Mouse (Mus musculus) MEL (cell line): ENCODE measurements around the gene Ccdc107. TPM values are rescaled to one million over a fixed set of nuclear protein-coding genes. Genes with fewer than 3 reads are reported as not detected.

Source experiments
- DNase-seq: peaks from one replicate; pipeline ENCODE4 v3.0.0; 2011; ENCODE audit warnings: low read depth, low spot score
- H3K27ac ChIP-seq: 2 replicates; pipeline ENCODE4 v1.5.1; 2012; ENCODE audit warnings: low read depth, mild to moderate bottlenecking, control low read depth, low read length, moderate library complexity; ENCODE audit not compliant: control insufficient read depth
- H3K27me3 ChIP-seq, 2 experiments: fragments of 150-350 bp in 1 of 2; sonication (generic) in 1 of 2; 2 replicates each; pipeline ENCODE4 v1.6.1; 2012; ENCODE audit warnings: low read length in 2 of 2, mild to moderate bottlenecking in 2 of 2, improper control_type of control experiment in 1 of 2, moderate library complexity in 1 of 2; ENCODE audit not compliant: insufficient read depth in 2 of 2, control insufficient read depth in 1 of 2
- H3K36me3 ChIP-seq, 2 experiments: 2 replicates each; pipeline ENCODE4 v1.6.1; 2012 to 2014; ENCODE audit warnings: low read length in 2 of 2, improper control_type of control experiment in 1 of 2, inconsistent platforms in 1 of 2, mild to moderate bottlenecking in 1 of 2; ENCODE audit not compliant: insufficient read depth in 2 of 2, control insufficient read depth in 1 of 2
- H3K4me1 ChIP-seq, 2 experiments: fragments of 150-350 bp in 1 of 2; sonication (generic) in 1 of 2; 2 replicates each; pipeline ENCODE4 v1.6.1; 2012; ENCODE audit warnings: low read length in 2 of 2, improper control_type of control experiment in 1 of 2, mild to moderate bottlenecking in 1 of 2; ENCODE audit not compliant: insufficient read depth in 2 of 2, control insufficient read depth in 1 of 2
- H3K4me3 ChIP-seq, 2 experiments: fragments of 150-350 bp in 1 of 2; sonication (generic) in 1 of 2; 2 replicates each; pipeline ENCODE4 v1.5.1; 2012; ENCODE audit warnings: low read depth in 2 of 2, low read length in 2 of 2, mild to moderate bottlenecking in 2 of 2, moderate library complexity in 2 of 2, control low read depth in 1 of 2, improper control_type of control experiment in 1 of 2; ENCODE audit not compliant: control insufficient read depth in 1 of 2, insufficient read depth in 1 of 2
- H3K79me2 ChIP-seq: 2 replicates; pipeline ENCODE4 v1.6.1; 2012; ENCODE audit warnings: mild to moderate bottlenecking, low read length, moderate library complexity; ENCODE audit not compliant: control insufficient read depth, poor library complexity, insufficient read depth
- H3K9ac ChIP-seq: 2 replicates; pipeline ENCODE4 v1.6.1; 2012; ENCODE audit warnings: low read depth, mild to moderate bottlenecking, control low read depth, low read length, moderate library complexity; ENCODE audit not compliant: control insufficient read depth, poor library complexity, severe bottlenecking
- H3K9me3 ChIP-seq: fragments of 150-350 bp; sonication (generic); replicated peaks from 2 replicates; pipeline ENCODE4 v1.6.1; 2012; ENCODE audit warnings: mild to moderate bottlenecking, low read length, improper control_type of control experiment, moderate library complexity; ENCODE audit not compliant: insufficient read depth
- BHLHE40 ChIP-seq: IDR thresholded peaks from 2 replicates; pipeline ENCODE4 v1.6.1; 2012; ENCODE audit warnings: low read depth, mild to moderate bottlenecking, inconsistent platforms, low read length, improper control_type of control experiment, borderline replicate concordance
- CHD1 ChIP-seq: IDR thresholded peaks from 2 replicates; pipeline ENCODE4 v1.6.1; 2012; ENCODE audit warnings: low read depth, mild to moderate bottlenecking, inconsistent platforms, low read length, improper control_type of control experiment
- CHD2 ChIP-seq: IDR thresholded peaks from 2 replicates; pipeline ENCODE4 v1.6.1; 2011; ENCODE audit warnings: low read length, improper control_type of control experiment
- CTCF ChIP-seq, 3 experiments: IDR thresholded peaks in 2 of 3; conservative IDR thresholded peaks in 1 of 3; 2 replicates each; pipeline ENCODE4 v1.5.1; 2011 to 2012; ENCODE audit warnings: low read length in 3 of 3, low read depth in 2 of 3, mild to moderate bottlenecking in 2 of 3, improper control_type of control experiment in 1 of 3, inconsistent platforms in 1 of 3, mixed read lengths in 1 of 3, moderate library complexity in 1 of 3; ENCODE audit not compliant: control insufficient read depth in 1 of 3, insufficient read depth in 1 of 3, poor library complexity in 1 of 3, severe bottlenecking in 1 of 3
- E2F4 ChIP-seq: IDR thresholded peaks from 2 replicates; pipeline ENCODE4 v1.6.1; 2011; ENCODE audit warnings: low read depth, low read length, improper control_type of control experiment, borderline replicate concordance
- ELF1 ChIP-seq: IDR thresholded peaks from 2 replicates; pipeline ENCODE4 v1.6.1; 2014; ENCODE audit warnings: low read depth, mild to moderate bottlenecking, inconsistent platforms, low read length, improper control_type of control experiment, moderate library complexity
- EP300 ChIP-seq, 2 experiments: IDR thresholded peaks; 2 replicates each; pipeline ENCODE4 v1.6.1; 2011; ENCODE audit warnings: improper control_type of control experiment in 2 of 2, low read length in 2 of 2, low read depth in 1 of 2, mild to moderate bottlenecking in 1 of 2
- ETS1 ChIP-seq: IDR thresholded peaks from 2 replicates; pipeline ENCODE4 v1.6.1; 2012; ENCODE audit warnings: low read depth, mild to moderate bottlenecking, inconsistent platforms, low read length, improper control_type of control experiment, moderate library complexity
- GABPA ChIP-seq: IDR thresholded peaks from 2 replicates; pipeline ENCODE4 v1.6.1; 2012; ENCODE audit warnings: low read depth, mild to moderate bottlenecking, inconsistent platforms, low read length, improper control_type of control experiment, moderate library complexity
- GATA1 ChIP-seq: IDR thresholded peaks from 2 replicates; pipeline ENCODE4 v1.6.1; 2011; ENCODE audit warnings: low read depth, low read length, improper control_type of control experiment
- HCFC1 ChIP-seq: IDR thresholded peaks from 2 replicates; pipeline ENCODE4 v1.6.1; 2012; ENCODE audit warnings: low read depth, mild to moderate bottlenecking, inconsistent platforms, low read length, improper control_type of control experiment, moderate library complexity
- JUND ChIP-seq: IDR thresholded peaks from 2 replicates; pipeline ENCODE4 v1.6.1; 2011; ENCODE audit warnings: low read depth, mild to moderate bottlenecking, improper control_type of control experiment, low read length
- KAT2A ChIP-seq: conservative IDR thresholded peaks from 2 replicates; pipeline ENCODE4 v1.6.1; 2012; ENCODE audit warnings: low read depth, low read length, improper control_type of control experiment, inconsistent platforms
- MAFK ChIP-seq: IDR thresholded peaks from 2 replicates; pipeline ENCODE4 v1.6.1; 2011; ENCODE audit warnings: low read depth, mild to moderate bottlenecking, low read length, improper control_type of control experiment, borderline replicate concordance
- MAX ChIP-seq: IDR thresholded peaks from 2 replicates; pipeline ENCODE4 v1.6.1; 2011; ENCODE audit warnings: low read length, improper control_type of control experiment
- MAZ ChIP-seq: IDR thresholded peaks from 2 replicates; pipeline ENCODE4 v1.6.1; 2012; ENCODE audit warnings: low read depth, mild to moderate bottlenecking, inconsistent platforms, low read length, improper control_type of control experiment
- MEF2A ChIP-seq: IDR thresholded peaks from 2 replicates; pipeline ENCODE4 v1.6.1; 2014; ENCODE audit warnings: low read depth, mild to moderate bottlenecking, inconsistent platforms, low read length, improper control_type of control experiment; ENCODE audit not compliant: poor library complexity, insufficient replicate concordance, severe bottlenecking; ENCODE audit errors: extremely low read depth
- MXI1 ChIP-seq: IDR thresholded peaks from 2 replicates; pipeline ENCODE4 v1.6.1; 2011; ENCODE audit warnings: mild to moderate bottlenecking, low read depth, low read length, improper control_type of control experiment
- MYB ChIP-seq: IDR thresholded peaks from 2 replicates; pipeline ENCODE4 v1.6.1; 2011; ENCODE audit warnings: mild to moderate bottlenecking, low read depth, low read length, improper control_type of control experiment
- MYC ChIP-seq: IDR thresholded peaks from 2 replicates; pipeline ENCODE4 v1.6.1; 2011; ENCODE audit warnings: low read depth, mild to moderate bottlenecking, low read length, improper control_type of control experiment, moderate library complexity
- NELFE ChIP-seq: IDR thresholded peaks from 2 replicates; pipeline ENCODE4 v1.6.1; 2011; ENCODE audit warnings: low read depth, low read length, improper control_type of control experiment
- NRF1 ChIP-seq: IDR thresholded peaks from 2 replicates; pipeline ENCODE4 v1.6.1; 2014; ENCODE audit warnings: low read depth, mild to moderate bottlenecking, inconsistent platforms, low read length, improper control_type of control experiment, moderate library complexity; ENCODE audit not compliant: poor library complexity, insufficient read depth, severe bottlenecking
- POLR2A ChIP-seq, 2 experiments: IDR thresholded peaks; 2 replicates each; pipeline ENCODE4 v1.6.1; 2011 to 2012; ENCODE audit warnings: low read length in 2 of 2, mild to moderate bottlenecking in 2 of 2, control low read depth in 1 of 2, improper control_type of control experiment in 1 of 2, low read depth in 1 of 2, moderate library complexity in 1 of 2; ENCODE audit not compliant: control insufficient read depth in 1 of 2, insufficient read depth in 1 of 2, poor library complexity in 1 of 2
- POLR2AphosphoS2 ChIP-seq: IDR thresholded peaks from 2 replicates; pipeline ENCODE4 v1.6.1; 2011; ENCODE audit warnings: low read length, improper control_type of control experiment
- POLR2AphosphoS5 ChIP-seq: IDR thresholded peaks from 2 replicates; pipeline ENCODE4 v1.6.1; 2012; ENCODE audit warnings: low read depth, borderline replicate concordance, mild to moderate bottlenecking, inconsistent platforms, low read length, moderate library complexity, mixed read lengths
- RAD21 ChIP-seq: IDR thresholded peaks from 2 replicates; pipeline ENCODE4 v1.6.1; 2011; ENCODE audit warnings: mild to moderate bottlenecking, low read depth, low read length, improper control_type of control experiment
- RCOR1 ChIP-seq: IDR thresholded peaks from 2 replicates; pipeline ENCODE4 v1.6.1; 2012; ENCODE audit warnings: low read depth, mild to moderate bottlenecking, inconsistent platforms, low read length, improper control_type of control experiment
- SIN3A ChIP-seq: IDR thresholded peaks from 2 replicates; pipeline ENCODE4 v1.6.1; 2012; ENCODE audit warnings: low read length, improper control_type of control experiment, inconsistent platforms
- SMC3 ChIP-seq: IDR thresholded peaks from 2 replicates; pipeline ENCODE4 v1.6.1; 2011; ENCODE audit warnings: low read depth, low read length, improper control_type of control experiment
- TAL1 ChIP-seq: IDR thresholded peaks from 2 replicates; pipeline ENCODE4 v1.6.1; 2012; ENCODE audit warnings: mild to moderate bottlenecking, inconsistent platforms, low read length, moderate library complexity, mixed read lengths
- TBP ChIP-seq: IDR thresholded peaks from 2 replicates; pipeline ENCODE4 v1.8.0; 2011; ENCODE audit warnings: low read depth, low read length, improper control_type of control experiment
- UBTF ChIP-seq: IDR thresholded peaks from 2 replicates; pipeline ENCODE4 v1.6.1; 2012; ENCODE audit warnings: low read depth, mild to moderate bottlenecking, inconsistent platforms, low read length, improper control_type of control experiment, moderate library complexity, borderline replicate concordance; ENCODE audit not compliant: insufficient read depth
- USF1 ChIP-seq: IDR thresholded peaks from 2 replicates; pipeline ENCODE4 v1.6.1; 2014; ENCODE audit warnings: low read depth, mild to moderate bottlenecking, inconsistent platforms, low read length, improper control_type of control experiment, moderate library complexity
- USF2 ChIP-seq, 2 experiments: IDR thresholded peaks; 2 replicates each; pipeline ENCODE4 v1.6.1; 2011 to 2012; ENCODE audit warnings: improper control_type of control experiment in 2 of 2, low read length in 2 of 2, borderline replicate concordance in 1 of 2, inconsistent platforms in 1 of 2, low read depth in 1 of 2, mild to moderate bottlenecking in 1 of 2; ENCODE audit not compliant: insufficient read depth in 1 of 2
- ZC3H11A ChIP-seq: IDR thresholded peaks from 2 replicates; pipeline ENCODE4 v1.6.1; 2012; ENCODE audit warnings: low read depth, mild to moderate bottlenecking, inconsistent platforms, low read length, improper control_type of control experiment
- ZKSCAN1 ChIP-seq: IDR thresholded peaks from 2 replicates; pipeline ENCODE4 v1.6.1; 2012; ENCODE audit warnings: low read depth, mild to moderate bottlenecking, inconsistent platforms, low read length, improper control_type of control experiment, moderate library complexity
- ZMIZ1 ChIP-seq: IDR thresholded peaks from 2 replicates; pipeline ENCODE4 v1.6.1; 2012; ENCODE audit warnings: low read depth, mild to moderate bottlenecking, inconsistent platforms, low read length, improper control_type of control experiment, moderate library complexity
- ZNF384 ChIP-seq: IDR thresholded peaks from 2 replicates; pipeline ENCODE4 v1.6.1; 2012; ENCODE audit warnings: low read depth, mild to moderate bottlenecking, inconsistent platforms, low read length, improper control_type of control experiment
- polyA plus RNA-seq, 2 experiments: library from polyadenylated mRNA; stranded (reverse) in 1 of 2; unstranded in 1 of 2; fragments of >175 nt in 1 of 2; fragments of >200 nt in 1 of 2; gene quantifications; 2 replicates each; pipeline versions ENCODE4 v1.2.1 to v1.2.4; 2012; ENCODE audit warnings: low replicate concordance in 2 of 2, low read depth in 1 of 2; ENCODE audit not compliant: insufficient read length in 2 of 2, insufficient read depth in 1 of 2, missing spikeins in 1 of 2
- total RNA-seq: library from RNA; depleted of rRNA; stranded (reverse); fragments of 300-350 nt; gene quantifications from 2 replicates; pipeline ENCODE4 v1.2.3, GENCODE M21; 2012

Gene Ccdc107
- total and polyA plus RNA-seq, 3 experiments: 44.3 to 56.7 TPM; not detected in 1

DNA sequence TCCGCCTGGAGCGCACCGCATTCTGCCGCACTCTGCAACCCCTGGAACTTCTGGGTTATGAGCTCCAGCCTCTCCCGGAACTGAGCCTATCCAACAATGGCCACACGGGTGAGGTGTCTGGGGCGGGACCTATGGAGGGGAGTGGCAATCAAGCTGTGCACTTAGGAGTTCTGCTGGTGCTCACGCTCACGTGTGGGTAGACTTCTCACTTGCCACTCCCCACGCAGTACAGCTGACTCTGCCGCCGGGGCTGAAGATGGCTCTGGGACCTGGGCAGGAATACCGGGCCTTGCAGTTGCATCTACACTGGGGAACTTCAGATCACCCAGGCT is 15.9 kb downstream of the Ccdc107 start:
- Histone ChIP-seq H3K9ac (peak overlapping the region; percentile 77), H3K4me3 (peak overlapping the region; percentile 71 to 91), H3K27ac (peak overlapping the region; percentile 41), H3K4me1 (peaks cover 12 to 25% of the 10 kb centered on the region in 2 experiments), H3K79me2 (no peaks in the 10 kb centered on the region; the same call in 1 of the 2 replicates), H3K9me3 (no peaks in the 10 kb centered on the region), H3K27me3 (no peaks in the 10 kb centered on the region), H3K36me3 (peaks cover 0 to 13% of the 10 kb centered on the region in 2 experiments; a peak in 2 of 4 replicates)
- peak; percentile 89 for DNase-seq
- no peak for TF ChIP-seq NRF1
- TF ChIP-seq EP300 (IDR thresholded peaks at IDR 0.05; ENCODE audit: low read depth in 1 of 2, low read length in 2 of 2): no peak; a peak in 1 of 4 replicates
- TF ChIP-seq MYB: no peak
- TF ChIP-seq E2F4: no peak
- TF ChIP-seq RCOR1: no peak
- no peak for TF ChIP-seq MYC
- peak; percentile 86 for TF ChIP-seq NELFE
- TF ChIP-seq POLR2A (IDR thresholded peaks at IDR 0.05; ENCODE audit: control insufficient read depth in 1 of 2, insufficient read depth in 1 of 2, low read depth in 1 of 2, low read length in 2 of 2, poor library complexity in 1 of 2): peak; percentile 86 to 91; a peak in 3 of 4 replicates
- TF ChIP-seq SIN3A: peak; percentile 79
- TF ChIP-seq UBTF: no peak
- TF ChIP-seq ZNF384: no peak
- no peak for TF ChIP-seq TAL1
- no peak for TF ChIP-seq MAZ
- no peak for TF ChIP-seq GABPA
- no peak for TF ChIP-seq USF2 (IDR thresholded peaks at IDR 0.05; ENCODE audit: borderline replicate concordance in 1 of 2, insufficient read depth in 1 of 2, low read depth in 1 of 2, low read length in 2 of 2)
- no peak for TF ChIP-seq CHD2
- TF ChIP-seq USF1: peak; percentile 63; the same call in 1 of the 2 replicates
- peak; percentile 76 for TF ChIP-seq TBP
- no peak for TF ChIP-seq ETS1
- no peak for TF ChIP-seq CTCF (IDR thresholded peaks at IDR 0.05 in 2 of 3, conservative IDR thresholded peaks at IDR 0.05 in 1 of 3; ENCODE audit: control insufficient read depth in 1 of 3, insufficient read depth in 1 of 3, low read depth in 2 of 3, low read length in 3 of 3, poor library complexity in 1 of 3, severe bottlenecking in 1 of 3)
- TF ChIP-seq RAD21: no peak
- TF ChIP-seq POLR2AphosphoS5: no peak
- no peak for TF ChIP-seq CHD1
- TF ChIP-seq MAX: no peak
- no peak for TF ChIP-seq KAT2A
- TF ChIP-seq MXI1: peak; percentile 90
- no peak for TF ChIP-seq JUND
- no peak for TF ChIP-seq MAFK
- no peak for TF ChIP-seq GATA1
- TF ChIP-seq MEF2A: no peak
- TF ChIP-seq SMC3: no peak
- 0 out of 2 replicates have a peak, but pooled peaks have one; percentile 40 for TF ChIP-seq HCFC1
- peak; percentile 95 for TF ChIP-seq ZMIZ1
- peak; percentile 81 for TF ChIP-seq ELF1
- no peak for TF ChIP-seq ZC3H11A
- TF ChIP-seq ZKSCAN1: no peak
- peak; percentile 86; the same call in 1 of the 2 replicates for TF ChIP-seq BHLHE40
- TF ChIP-seq POLR2AphosphoS2: peak; percentile 67; the same call in 1 of the 2 replicates
